Mouse (Mus musculus) heart, postnatal 0 days (tissue): ENCODE data around the gene Adgrf5.

Experiments
- CTCF ChIP-seq: IDR thresholded peaks from 2 replicates; pipeline ENCODE4 v1.5.1; 2016; ENCODE audit warnings: antibody characterized with exemption, control low read depth, low read depth
- EP300 ChIP-seq: IDR thresholded peaks from 2 replicates; pipeline ENCODE4 v1.6.1; 2016; ENCODE audit warnings: antibody characterized with exemption, low read depth

GRCm38 (mm10) chr17:43477621-43478020 is 117.4 kb downstream of the Adgrf5 start:
- TF ChIP-seq CTCF: no peak
- TF ChIP-seq EP300: no peak
